Mouse (Mus musculus): ENCODE measurements around the gene Micall1. TPM values are rescaled to one million over a fixed set of nuclear protein-coding genes. Genes with fewer than 3 reads are reported as not detected.

Gene Micall1
- polyA plus RNA-seq, 1 experiment from 2014 or later: 11.6 TPM

DNA sequence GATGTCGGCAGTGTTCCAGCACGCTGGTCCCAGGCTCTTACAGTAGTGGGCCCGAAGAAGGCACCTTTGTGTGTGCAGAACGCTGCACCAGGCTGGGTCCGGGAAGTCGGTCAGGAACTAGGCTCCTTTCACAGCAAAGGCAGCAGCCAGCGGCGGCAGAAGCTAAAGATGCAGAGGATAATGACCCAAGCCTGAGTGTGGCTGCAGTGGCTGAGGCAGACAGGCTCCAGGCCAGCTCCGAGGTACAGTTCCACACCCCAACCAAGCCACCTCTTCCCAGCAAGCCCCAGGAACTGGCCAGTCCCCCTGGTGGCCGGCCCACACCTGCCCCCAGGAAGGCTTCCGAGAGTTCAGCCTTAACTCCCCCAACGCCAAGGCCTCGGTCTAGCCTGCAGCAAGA lies 13.8 kb downstream of the Micall1 start:
- no peaks in the 10 kb centered on the region for H3K27me3 ChIP-seq (replicated peaks; ENCODE audit: control insufficient read depth, insufficient read depth, low read length)
- H3K9ac ChIP-seq (ENCODE audit: low read depth, low read length): no peak overlapping the region
- no peak overlapping the region for H3K4me3 ChIP-seq (ENCODE audit: low read length)
- H3K4me1 ChIP-seq (ENCODE audit: control insufficient read depth, insufficient read depth, low read depth, low read length): no peaks in the 10 kb centered on the region
- H3K27ac ChIP-seq (ENCODE audit: low read depth, low read length): no peak overlapping the region
- 85% methylated on average over 13 of the region's 13 CpGs for WGBS
- no peaks in the 10 kb centered on the region for H3K9me3 ChIP-seq (ENCODE audit: control insufficient read depth, low read length)
- peaks cover 33% of the 10 kb centered on the region for H3K36me3 ChIP-seq (ENCODE audit: control insufficient read depth, insufficient read depth, low read length)
- no peak overlapping the region for H3K4me2 ChIP-seq (ENCODE audit: low read length)
- ATAC-seq: no peak

DNA sequence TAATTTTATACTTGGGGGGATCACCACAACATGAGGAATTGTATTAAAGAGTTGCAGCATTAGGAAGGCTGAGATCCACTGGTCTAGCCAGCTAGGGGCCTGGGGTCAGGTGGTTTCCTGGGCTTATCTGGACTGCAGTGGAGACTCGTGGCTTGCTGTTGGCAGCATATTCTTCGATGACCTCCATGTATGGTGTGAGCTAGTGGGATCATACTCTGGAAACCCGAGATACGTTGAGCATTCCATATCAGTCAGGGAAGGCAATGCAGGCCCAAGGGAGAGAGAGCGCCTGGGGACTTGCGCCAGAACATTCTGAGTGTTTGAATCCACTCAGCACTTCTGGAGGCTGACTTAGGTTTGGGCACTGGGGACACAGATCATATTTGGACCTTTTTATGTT lies 15.1 kb downstream of the Micall1 start:
- no peak overlapping the region for H3K9ac ChIP-seq (ENCODE audit: low read depth, low read length)
- H3K27me3 ChIP-seq (replicated peaks; ENCODE audit: control insufficient read depth, insufficient read depth, low read length): no peaks in the 10 kb centered on the region
- no peak for ATAC-seq
- no peaks in the 10 kb centered on the region for H3K4me1 ChIP-seq (ENCODE audit: control insufficient read depth, insufficient read depth, low read depth, low read length)
- H3K9me3 ChIP-seq (ENCODE audit: control insufficient read depth, low read length): no peaks in the 10 kb centered on the region; the same call in 1 of the 2 replicates
- H3K4me3 ChIP-seq (ENCODE audit: low read length): no peak overlapping the region
- H3K36me3 ChIP-seq (ENCODE audit: control insufficient read depth, insufficient read depth, low read length): peaks cover 43% of the 10 kb centered on the region
- H3K4me2 ChIP-seq (ENCODE audit: low read length): no peak overlapping the region
- no peak overlapping the region for H3K27ac ChIP-seq (ENCODE audit: low read depth, low read length)
- WGBS: 89% methylated on average over 6 of the region's 6 CpGs

DNA sequence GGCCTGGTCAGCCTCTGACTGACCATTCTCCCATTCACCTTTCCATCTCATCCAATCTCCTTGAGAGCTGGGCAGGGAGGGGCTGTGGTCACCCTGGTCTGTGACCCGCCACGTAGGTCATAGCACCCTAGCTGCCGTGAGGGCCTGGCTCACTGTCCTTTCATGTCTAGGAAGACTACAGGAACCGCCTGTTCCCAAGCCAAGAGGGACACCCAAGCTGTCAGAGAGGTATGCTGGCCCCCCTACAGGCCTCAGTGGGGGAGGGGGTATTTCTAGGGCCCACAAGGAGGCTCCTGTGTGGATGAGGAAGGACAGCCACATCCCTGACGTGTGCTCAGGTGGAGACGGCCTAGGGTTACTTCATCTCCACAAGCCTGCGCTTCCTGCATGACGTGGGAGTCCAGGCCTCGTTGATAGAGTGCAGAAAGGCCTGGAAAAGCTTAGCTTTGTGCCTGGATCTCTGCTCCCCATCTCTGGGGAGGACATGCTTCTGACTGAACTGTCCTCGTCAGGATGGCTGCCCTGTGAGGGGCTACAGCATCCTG lies 15.7 kb downstream of the Micall1 start:
- Histone ChIP-seq H3K4me2 (ENCODE audit: low read length) (no peak overlapping the region), H3K4me1 (ENCODE audit: control insufficient read depth, insufficient read depth, low read depth, low read length) (no peaks in the 10 kb centered on the region), H3K27me3 (replicated peaks; ENCODE audit: control insufficient read depth, insufficient read depth, low read length) (no peaks in the 10 kb centered on the region), H3K4me3 (ENCODE audit: low read length) (no peak overlapping the region), H3K9ac (ENCODE audit: low read depth, low read length) (no peak overlapping the region), H3K27ac (ENCODE audit: low read depth, low read length) (no peak overlapping the region), H3K9me3 (ENCODE audit: control insufficient read depth, low read length) (no peaks in the 10 kb centered on the region; the same call in 1 of the 2 replicates), H3K36me3 (ENCODE audit: control insufficient read depth, insufficient read depth, low read length) (peaks cover 43% of the 10 kb centered on the region)
- 86% methylated on average over 10 of the region's 10 CpGs for WGBS
- ATAC-seq: no peak

DNA sequence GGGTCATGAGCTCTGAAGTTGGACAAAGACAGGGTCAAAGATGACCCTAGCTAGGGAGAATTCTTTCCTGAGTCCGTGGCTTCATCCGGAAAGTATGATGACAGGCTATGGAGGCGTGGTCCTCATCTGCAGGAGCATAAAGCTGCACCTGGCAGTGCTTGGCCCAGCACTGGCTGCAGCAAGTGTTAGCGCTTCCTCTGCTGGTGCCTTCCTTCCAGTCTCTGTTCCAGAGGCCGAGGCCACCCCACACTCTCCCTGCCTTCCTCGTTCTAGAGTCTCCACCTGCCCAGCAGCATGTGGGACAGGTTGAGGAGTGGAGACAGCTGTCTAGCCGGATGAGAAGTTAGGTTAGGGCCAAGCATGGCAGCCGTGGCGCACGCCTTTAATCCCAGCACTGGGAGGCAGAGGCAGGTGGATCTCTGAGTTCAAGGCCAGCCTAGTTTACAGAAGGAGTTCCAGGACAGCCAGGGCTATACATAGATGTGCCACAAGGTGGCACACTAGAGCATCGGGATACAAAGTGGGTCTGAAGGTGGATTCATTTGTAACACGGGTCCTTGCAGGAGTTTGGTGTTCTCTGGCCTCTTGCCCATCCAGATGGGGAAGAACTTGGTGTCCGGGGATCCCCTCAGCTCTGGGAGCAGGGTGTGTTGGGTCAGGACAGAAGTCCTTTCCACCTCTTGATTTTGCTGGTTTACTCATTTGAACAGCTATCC lies 17.7 kb downstream of the Micall1 start:
- Histone ChIP-seq H3K36me3 (ENCODE audit: control insufficient read depth, insufficient read depth, low read length) (peaks cover 49% of the 10 kb centered on the region), H3K27ac (ENCODE audit: low read depth, low read length) (no peak overlapping the region), H3K9me3 (ENCODE audit: control insufficient read depth, low read length) (no peaks in the 10 kb centered on the region; the same call in 1 of the 2 replicates), H3K27me3 (replicated peaks; ENCODE audit: control insufficient read depth, insufficient read depth, low read length) (no peaks in the 10 kb centered on the region), H3K9ac (ENCODE audit: low read depth, low read length) (no peak overlapping the region), H3K4me2 (ENCODE audit: low read length) (no peak overlapping the region), H3K4me1 (ENCODE audit: control insufficient read depth, insufficient read depth, low read depth, low read length) (no peaks in the 10 kb centered on the region), H3K4me3 (ENCODE audit: low read length) (no peak overlapping the region)
- WGBS: 82% methylated on average over 13 of the region's 13 CpGs
- ATAC-seq: no peak

DNA sequence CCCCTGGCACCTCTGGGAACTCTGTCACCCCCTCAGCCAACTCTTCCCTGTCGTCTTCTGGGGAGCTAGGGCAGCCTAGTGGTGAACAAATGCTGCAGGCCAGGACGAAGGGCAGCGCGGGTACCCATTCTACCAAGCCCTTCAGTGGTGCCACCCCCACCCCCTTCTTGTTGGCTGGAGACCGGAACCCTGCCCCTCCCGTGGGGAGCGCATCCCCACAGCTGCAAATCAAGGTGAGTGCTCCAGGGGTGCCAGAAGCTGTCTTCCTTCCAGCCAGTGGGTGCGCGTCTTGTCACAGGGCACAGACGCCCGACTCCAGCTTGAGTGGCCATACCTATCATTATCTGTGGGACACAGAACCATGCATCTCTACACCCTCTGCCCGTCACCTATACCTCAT lies 18.4 kb downstream of the Micall1 start:
- no peak for ATAC-seq
- no peaks in the 10 kb centered on the region for H3K27me3 ChIP-seq (replicated peaks; ENCODE audit: control insufficient read depth, insufficient read depth, low read length)
- no peak overlapping the region for H3K27ac ChIP-seq (ENCODE audit: low read depth, low read length)
- H3K36me3 ChIP-seq (ENCODE audit: control insufficient read depth, insufficient read depth, low read length): peaks cover 46% of the 10 kb centered on the region
- H3K9me3 ChIP-seq (ENCODE audit: control insufficient read depth, low read length): no peaks in the 10 kb centered on the region; the same call in 1 of the 2 replicates
- H3K4me2 ChIP-seq (ENCODE audit: low read length): no peak overlapping the region
- H3K4me3 ChIP-seq (ENCODE audit: low read length): no peak overlapping the region
- no peak overlapping the region for H3K9ac ChIP-seq (ENCODE audit: low read depth, low read length)
- H3K4me1 ChIP-seq (ENCODE audit: control insufficient read depth, insufficient read depth, low read depth, low read length): no peaks in the 10 kb centered on the region
- WGBS: 92% methylated on average over 12 of the region's 12 CpGs

DNA sequence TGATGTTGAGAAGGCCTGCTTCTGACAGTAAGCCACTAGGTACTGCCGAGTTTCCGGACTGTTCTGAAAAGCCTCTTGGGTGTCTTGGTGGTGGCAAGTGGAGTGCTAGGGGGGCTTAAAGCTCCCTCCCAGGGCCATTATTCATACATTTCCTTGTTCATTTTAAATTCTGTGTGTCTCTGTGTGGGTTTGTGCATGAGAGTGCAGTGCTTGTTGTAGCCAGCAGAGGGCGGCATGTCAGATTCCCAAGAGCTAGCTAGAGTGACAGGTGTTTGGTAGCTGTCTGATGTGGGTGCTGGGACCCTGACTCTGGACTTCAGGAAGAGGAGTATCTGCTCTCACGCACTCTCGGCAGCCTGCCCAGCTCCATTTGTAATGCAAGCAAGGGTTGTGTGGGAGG lies 19.5 kb downstream of the Micall1 start:
- ATAC-seq: no peak
- Histone ChIP-seq H3K9me3 (ENCODE audit: control insufficient read depth, low read length) (no peaks in the 10 kb centered on the region; the same call in 1 of the 2 replicates), H3K27me3 (replicated peaks; ENCODE audit: control insufficient read depth, insufficient read depth, low read length) (no peaks in the 10 kb centered on the region), H3K36me3 (ENCODE audit: control insufficient read depth, insufficient read depth, low read length) (peaks cover 47% of the 10 kb centered on the region), H3K4me1 (ENCODE audit: control insufficient read depth, insufficient read depth, low read depth, low read length) (no peaks in the 10 kb centered on the region), H3K4me3 (ENCODE audit: low read length) (no peak overlapping the region), H3K4me2 (ENCODE audit: low read length) (no peak overlapping the region), H3K9ac (ENCODE audit: low read depth, low read length) (no peak overlapping the region), H3K27ac (ENCODE audit: low read depth, low read length) (no peak overlapping the region)
- WGBS: 96% methylated on average over 5 of the region's 5 CpGs

DNA sequence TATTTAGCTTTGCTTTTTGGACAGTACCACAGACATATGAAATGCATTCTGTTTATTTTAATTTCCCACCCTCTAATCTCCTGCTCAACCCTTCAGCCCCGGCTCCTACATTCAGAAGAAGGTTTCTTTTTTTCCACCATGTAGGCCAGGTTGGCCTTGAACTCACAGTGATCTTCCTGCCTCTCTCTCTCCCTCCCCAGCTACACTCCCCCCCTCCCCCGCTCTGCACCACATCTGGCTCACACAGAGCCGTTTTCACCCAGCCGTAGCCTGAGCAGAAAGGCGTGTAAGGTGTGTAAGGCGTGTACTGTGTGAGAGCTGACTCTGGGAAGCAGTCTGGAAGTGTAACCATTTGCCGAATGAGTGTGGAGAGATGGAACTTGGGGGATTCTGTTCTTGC lies 20.6 kb downstream of the Micall1 start:
- Histone ChIP-seq H3K36me3 (ENCODE audit: control insufficient read depth, insufficient read depth, low read length) (peaks cover 54% of the 10 kb centered on the region), H3K9me3 (ENCODE audit: control insufficient read depth, low read length) (no peaks in the 10 kb centered on the region; the same call in 1 of the 2 replicates), H3K4me1 (ENCODE audit: control insufficient read depth, insufficient read depth, low read depth, low read length) (no peaks in the 10 kb centered on the region), H3K27me3 (replicated peaks; ENCODE audit: control insufficient read depth, insufficient read depth, low read length) (no peaks in the 10 kb centered on the region), H3K9ac (ENCODE audit: low read depth, low read length) (no peak overlapping the region), H3K27ac (ENCODE audit: low read depth, low read length) (no peak overlapping the region), H3K4me2 (ENCODE audit: low read length) (no peak overlapping the region), H3K4me3 (ENCODE audit: low read length) (no peak overlapping the region)
- no peak for ATAC-seq
- WGBS: 84% methylated on average over 7 of the region's 7 CpGs

DNA sequence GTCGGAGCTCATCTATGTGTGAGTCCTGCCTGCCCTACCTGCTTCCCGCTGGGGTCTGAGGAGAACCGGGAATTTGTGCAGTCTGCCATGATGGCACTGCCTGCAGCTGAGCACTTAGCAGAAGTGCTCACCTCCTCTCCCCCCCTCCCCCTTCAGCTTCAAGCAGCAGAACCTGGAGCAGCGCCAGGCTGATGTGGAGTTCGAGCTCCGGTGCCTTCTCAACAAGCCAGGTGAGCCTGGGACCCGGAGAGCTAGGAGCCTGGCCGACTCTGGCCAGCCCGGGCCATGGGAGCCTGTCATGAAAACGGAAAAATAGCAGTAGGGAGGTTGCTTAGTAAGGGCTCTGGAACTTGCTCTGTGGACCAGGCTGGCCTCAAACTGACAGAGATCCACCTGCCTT lies 22.1 kb downstream of the Micall1 start:
- no peak overlapping the region for H3K4me2 ChIP-seq (ENCODE audit: low read length)
- H3K36me3 ChIP-seq (ENCODE audit: control insufficient read depth, insufficient read depth, low read length): peaks cover 45% of the 10 kb centered on the region
- H3K4me3 ChIP-seq (ENCODE audit: low read length): no peak overlapping the region
- H3K27me3 ChIP-seq (replicated peaks; ENCODE audit: control insufficient read depth, insufficient read depth, low read length): no peaks in the 10 kb centered on the region
- no peaks in the 10 kb centered on the region for H3K4me1 ChIP-seq (ENCODE audit: control insufficient read depth, insufficient read depth, low read depth, low read length)
- no peak overlapping the region for H3K9ac ChIP-seq (ENCODE audit: low read depth, low read length)
- ATAC-seq: no peak
- WGBS: 84% methylated on average over 10 of the region's 10 CpGs
- no peaks in the 10 kb centered on the region; the same call in 1 of the 2 replicates for H3K9me3 ChIP-seq (ENCODE audit: control insufficient read depth, low read length)
- no peak overlapping the region for H3K27ac ChIP-seq (ENCODE audit: low read depth, low read length)

DNA sequence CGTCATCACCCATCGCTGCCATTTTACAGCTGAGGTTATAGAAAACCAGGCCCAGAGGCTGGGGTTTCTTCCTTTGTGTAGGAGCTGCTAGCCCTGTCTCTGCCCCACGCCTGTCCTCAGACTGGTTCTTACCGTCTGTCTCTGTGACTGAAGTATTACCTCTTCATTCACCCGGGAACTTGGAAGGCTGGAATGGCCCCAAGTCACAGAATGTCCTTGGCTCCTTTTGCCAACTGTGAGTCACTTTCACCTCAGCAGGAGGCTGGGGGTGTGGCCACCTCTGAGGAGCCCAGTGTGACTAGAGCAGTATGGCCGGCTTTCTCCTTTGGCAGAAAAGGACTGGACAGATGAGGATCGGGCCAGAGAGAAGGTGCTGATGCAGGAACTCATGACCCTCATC lies 22.7 kb downstream of the Micall1 start:
- no peak overlapping the region for H3K27ac ChIP-seq (ENCODE audit: low read depth, low read length)
- H3K9me3 ChIP-seq (ENCODE audit: control insufficient read depth, low read length): no peaks in the 10 kb centered on the region; the same call in 1 of the 2 replicates
- no peak overlapping the region for H3K4me3 ChIP-seq (ENCODE audit: low read length)
- no peak overlapping the region for H3K9ac ChIP-seq (ENCODE audit: low read depth, low read length)
- H3K4me2 ChIP-seq (ENCODE audit: low read length): no peak overlapping the region
- no peaks in the 10 kb centered on the region for H3K4me1 ChIP-seq (ENCODE audit: control insufficient read depth, insufficient read depth, low read depth, low read length)
- H3K36me3 ChIP-seq (ENCODE audit: control insufficient read depth, insufficient read depth, low read length): peaks cover 41% of the 10 kb centered on the region
- no peak for ATAC-seq
- H3K27me3 ChIP-seq (replicated peaks; ENCODE audit: control insufficient read depth, insufficient read depth, low read length): no peaks in the 10 kb centered on the region
- 68% methylated on average over 7 of the region's 7 CpGs for WGBS

Data from hindbrain, embryonic 16.5 days (tissue).